Mouse (Mus musculus) liver, embryonic 11.5 days (tissue): ENCODE measurements around the gene Nol10. TPM values are rescaled to one million over a fixed set of nuclear protein-coding genes. Genes with fewer than 3 reads are reported as not detected.
A peak's percentile ranks its signal among the peaks of the same experiment; 100 is the strongest.

Experiments
- ATAC-seq: fragments of 200-750 bp; cut with Nextera tagmentation; replicated peaks from 2 replicates; pipeline ENCODE4 v1.8.0; 2017; ENCODE audit warnings: moderate number of reproducible peaks, mild to moderate bottlenecking, moderate TSS enrichment, moderate library complexity; ENCODE audit not compliant: low FRiP score
- DNase-seq: peaks from one replicate; pipeline ENCODE4 v3.0.0-alpha.2; 2017; ENCODE audit warnings: low spot score
- H3K27ac ChIP-seq: fragments of 300-500 bp; sonication (generic); 2 replicates; pipeline ENCODE4 v1.5.1; 2014; ENCODE audit warnings: mild to moderate bottlenecking, low read depth, low read length, control low read depth
- H3K27me3 ChIP-seq: fragments of 300-500 bp; sonication (generic); replicated peaks from 2 replicates; pipeline ENCODE4 v1.6.1; 2014; ENCODE audit warnings: low read length, mixed read lengths; ENCODE audit not compliant: control insufficient read depth, insufficient read depth
- H3K36me3 ChIP-seq: fragments of 300-500 bp; sonication (generic); 2 replicates; pipeline ENCODE4 v1.6.1; 2014; ENCODE audit warnings: mild to moderate bottlenecking, low read length, moderate library complexity, mixed read lengths; ENCODE audit not compliant: control insufficient read depth, insufficient read depth
- H3K4me1 ChIP-seq: fragments of 300-500 bp; sonication (generic); replicated peaks from 2 replicates; pipeline ENCODE4 v1.6.1; 2014; ENCODE audit warnings: low read length, mixed read lengths; ENCODE audit not compliant: control insufficient read depth, insufficient read depth
- H3K4me2 ChIP-seq: fragments of 300-500 bp; sonication (generic); 2 replicates; pipeline ENCODE4 v1.6.1; 2014; ENCODE audit warnings: mild to moderate bottlenecking, control low read depth, moderate library complexity
- H3K4me3 ChIP-seq: fragments of 300-500 bp; sonication (generic); 2 replicates; pipeline ENCODE4 v1.5.1; 2014; ENCODE audit warnings: low read depth, low read length, control low read depth
- H3K9ac ChIP-seq: fragments of 300-500 bp; sonication (generic); 2 replicates; pipeline ENCODE4 v1.6.1; 2014; ENCODE audit warnings: low read depth, low read length, control low read depth
- H3K9me3 ChIP-seq: fragments of 300-500 bp; sonication (generic); 2 replicates; pipeline ENCODE4 v1.6.1; 2016; ENCODE audit warnings: low read length, inconsistent platforms, mixed read lengths; ENCODE audit not compliant: control insufficient read depth
- WGBS: fragments of 180-500 bp; shearing (Covaris S2); extraction: QIAGEN DNeasy Blood & Tissue Kit; methylation state at CpG from one replicate; pipeline ENCODE4 v1.1.7; 2014; 5-methylcytosine and 5-hydroxymethylcytosine counted together
- polyA plus RNA-seq: library from polyadenylated mRNA; unstranded; fragments of >200 nt; fragmentation: Nextera tagmentation; extraction: Ambion mirVana; gene quantifications from 2 replicates; pipeline ENCODE4 v1.2.1, GENCODE M21; 2014

The Nol10 gene
- polyA plus RNA-seq, 1 experiment from 2014 or later: 37.8 TPM

GRCm38 (mm10) chr12:17357795-17358194 lies 9.5 kb downstream of the Nol10 start:
- no peaks in the 10 kb centered on the region for H3K27me3 ChIP-seq
- H3K4me2 ChIP-seq: no peak overlapping the region
- no peak for DNase-seq
- H3K36me3 ChIP-seq: peaks cover 51% of the 10 kb centered on the region
- WGBS: 90% methylated on average over 5 of the region's 5 CpGs
- ATAC-seq: no peak
- no peak overlapping the region for H3K9ac ChIP-seq
- no peak overlapping the region for H3K27ac ChIP-seq
- H3K9me3 ChIP-seq: no peaks in the 10 kb centered on the region
- no peak overlapping the region for H3K4me3 ChIP-seq
- no peaks in the 10 kb centered on the region for H3K4me1 ChIP-seq

DNA sequence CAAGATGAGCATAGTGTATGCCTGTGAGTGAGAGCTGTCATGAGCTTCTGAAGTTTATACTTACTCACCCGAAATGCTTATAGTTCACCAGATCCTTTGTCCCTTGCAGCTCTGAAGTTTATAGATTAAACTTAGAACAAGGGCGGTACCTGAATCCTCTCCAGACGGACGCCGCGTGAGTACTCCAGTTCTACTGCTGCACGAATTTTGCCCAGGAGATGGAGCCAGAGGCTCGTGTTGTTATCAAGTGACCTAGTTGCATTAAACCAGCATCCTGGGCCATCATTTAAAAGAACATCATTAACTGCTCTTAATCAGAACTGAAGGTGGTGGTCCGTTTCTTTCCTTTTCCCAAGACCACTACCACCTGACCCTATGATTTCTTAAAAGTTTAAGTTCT lies 10.7 kb downstream of the Nol10 start:
- H3K36me3 ChIP-seq: peaks cover 53% of the 10 kb centered on the region
- DNase-seq (no peak), ATAC-seq (no peak)
- H3K9ac ChIP-seq: no peak overlapping the region
- no peaks in the 10 kb centered on the region; the same call in 1 of the 2 replicates for H3K9me3 ChIP-seq
- H3K27ac ChIP-seq: no peak overlapping the region
- H3K27me3 ChIP-seq: no peaks in the 10 kb centered on the region
- H3K4me1 ChIP-seq: no peaks in the 10 kb centered on the region
- 88% methylated on average over 9 of the region's 9 CpGs for WGBS
- H3K4me2 ChIP-seq: no peak overlapping the region
- H3K4me3 ChIP-seq: no peak overlapping the region

- ATAC-seq (no peak), DNase-seq (no peak)
- no peak overlapping the region for H3K4me2 ChIP-seq
- WGBS: 81% methylated on average over 9 of the region's 9 CpGs
- H3K9ac ChIP-seq: no peak overlapping the region
- no peaks in the 10 kb centered on the region for H3K27me3 ChIP-seq
- H3K4me1 ChIP-seq: no peaks in the 10 kb centered on the region
- H3K4me3 ChIP-seq: no peak overlapping the region
- no peaks in the 10 kb centered on the region; the same call in 1 of the 2 replicates for H3K9me3 ChIP-seq
- H3K36me3 ChIP-seq: peaks cover 53% of the 10 kb centered on the region
- H3K27ac ChIP-seq: no peak overlapping the region
Observed at GRCm38 (mm10) chr12:17360104-17360503, 11.8 kb downstream of the Nol10 start.

- Histone ChIP-seq H3K9ac (no peak overlapping the region), H3K4me2 (no peak overlapping the region), H3K27me3 (no peaks in the 10 kb centered on the region), H3K4me1 (no peaks in the 10 kb centered on the region), H3K36me3 (peaks cover 48% of the 10 kb centered on the region), H3K27ac (no peak overlapping the region), H3K4me3 (no peak overlapping the region), H3K9me3 (no peaks in the 10 kb centered on the region; the same call in 1 of the 2 replicates)
- 91% methylated on average over 4 of the region's 4 CpGs for WGBS
- ATAC-seq: no peak
- DNase-seq: no peak
Observed at GRCm38 (mm10) chr12:17360650-17361049, 12.4 kb downstream of the Nol10 start.

DNA sequence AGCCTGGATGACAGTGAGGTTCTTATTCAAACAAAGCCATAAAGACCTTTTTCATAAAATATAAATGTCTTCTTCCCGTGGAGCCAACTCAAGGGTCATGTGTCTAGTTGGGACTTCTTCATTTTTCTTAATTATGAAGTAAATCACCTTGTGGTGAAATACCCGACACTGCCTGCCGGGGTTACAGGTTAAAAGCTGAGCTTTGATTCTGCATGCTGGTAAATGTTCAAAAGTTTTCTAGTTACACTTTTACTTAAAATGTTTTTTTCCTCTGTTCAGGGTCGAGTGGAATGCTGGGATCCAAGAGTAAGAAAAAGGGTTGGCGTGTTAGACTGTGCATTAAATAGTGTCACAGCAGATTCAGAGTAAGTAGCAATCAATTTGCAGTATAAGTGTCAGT lies 14.1 kb downstream of the Nol10 start:
- 86% methylated on average over 5 of the region's 5 CpGs for WGBS
- Histone ChIP-seq H3K9me3 (no peaks in the 10 kb centered on the region; the same call in 1 of the 2 replicates), H3K4me2 (no peak overlapping the region), H3K9ac (no peak overlapping the region), H3K27me3 (no peaks in the 10 kb centered on the region), H3K27ac (no peak overlapping the region), H3K36me3 (peaks cover 45% of the 10 kb centered on the region), H3K4me1 (no peaks in the 10 kb centered on the region), H3K4me3 (no peak overlapping the region)
- no peak for ATAC-seq
- no peak for DNase-seq

DNA sequence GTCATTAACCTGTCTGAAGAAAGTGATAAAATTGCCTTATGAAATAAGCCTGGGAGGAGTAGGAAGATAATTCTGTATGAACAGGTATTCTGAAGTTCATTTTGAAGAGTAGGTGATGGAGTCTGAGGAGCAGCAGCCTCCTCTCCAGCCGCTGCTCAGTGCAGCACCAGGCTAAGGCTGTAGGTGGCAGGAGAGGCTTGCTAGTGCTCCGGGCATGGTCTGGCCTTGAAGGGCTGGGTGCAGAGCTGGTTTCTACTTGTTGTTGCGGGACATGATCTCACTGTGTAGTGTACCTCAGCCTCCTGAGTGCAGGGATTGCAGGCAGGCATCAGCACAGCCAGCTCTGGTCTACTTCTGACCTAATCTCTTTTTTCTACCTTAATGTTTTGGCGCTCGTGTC lies 18.7 kb downstream of the Nol10 start:
- Histone ChIP-seq H3K9me3 (no peaks in the 10 kb centered on the region; the same call in 1 of the 2 replicates), H3K4me2 (no peak overlapping the region), H3K27me3 (no peaks in the 10 kb centered on the region), H3K4me1 (no peaks in the 10 kb centered on the region), H3K4me3 (no peak overlapping the region), H3K36me3 (peaks cover 43% of the 10 kb centered on the region), H3K27ac (no peak overlapping the region), H3K9ac (no peak overlapping the region)
- DNase-seq (peak; percentile 36), ATAC-seq (peak; percentile 73)
- WGBS: 75% methylated on average over 5 of the region's 5 CpGs

DNA sequence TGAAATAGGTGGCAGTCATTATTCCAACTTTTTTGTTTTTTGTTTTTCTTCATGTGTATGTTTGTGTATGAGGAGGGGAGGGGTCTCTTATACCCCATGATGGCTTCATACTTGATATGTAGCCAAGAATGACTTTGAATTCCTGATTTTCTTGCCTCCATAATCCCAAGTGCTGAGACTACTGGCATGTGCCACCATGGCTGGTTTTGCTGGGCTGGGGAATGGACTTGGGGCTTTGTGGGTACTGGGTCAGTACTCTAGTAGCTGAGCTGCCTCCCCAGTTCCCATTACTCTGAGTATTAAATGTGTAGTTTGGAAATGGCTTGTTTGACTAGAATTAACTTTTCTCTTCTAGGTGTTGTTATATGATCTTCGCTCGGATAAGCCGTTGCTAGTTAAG lies 20.9 kb downstream of the Nol10 start:
- ATAC-seq (no peak), DNase-seq (no peak)
- H3K9me3 ChIP-seq: no peaks in the 10 kb centered on the region
- no peak overlapping the region for H3K4me2 ChIP-seq
- no peak overlapping the region for H3K4me3 ChIP-seq
- H3K27ac ChIP-seq: no peak overlapping the region
- H3K9ac ChIP-seq: no peak overlapping the region
- H3K4me1 ChIP-seq: no peaks in the 10 kb centered on the region
- WGBS: 94% methylated on average over 3 of the region's 3 CpGs
- peaks cover 32% of the 10 kb centered on the region; the same call in 1 of the 2 replicates for H3K36me3 ChIP-seq
- H3K27me3 ChIP-seq: no peaks in the 10 kb centered on the region

- H3K36me3 ChIP-seq: peaks cover 31% of the 10 kb centered on the region; the same call in 1 of the 2 replicates
- no peak overlapping the region for H3K27ac ChIP-seq
- H3K9ac ChIP-seq: no peak overlapping the region
- ATAC-seq (no peak), DNase-seq (no peak)
- H3K27me3 ChIP-seq: no peaks in the 10 kb centered on the region
- WGBS: 93% methylated on average over 7 of the region's 7 CpGs
- no peaks in the 10 kb centered on the region for H3K4me1 ChIP-seq
- H3K9me3 ChIP-seq: no peaks in the 10 kb centered on the region
- no peak overlapping the region for H3K4me2 ChIP-seq
- no peak overlapping the region for H3K4me3 ChIP-seq
Observed at GRCm38 (mm10) chr12:17369551-17370325, 21.5 kb downstream of the Nol10 start.

- no peak overlapping the region for H3K9ac ChIP-seq
- WGBS: 84% methylated on average over 8 of the region's 8 CpGs
- peaks cover 34% of the 10 kb centered on the region for H3K36me3 ChIP-seq
- H3K4me3 ChIP-seq: no peak overlapping the region
- ATAC-seq (no peak), DNase-seq (no peak)
- H3K4me1 ChIP-seq: no peaks in the 10 kb centered on the region
- no peaks in the 10 kb centered on the region for H3K9me3 ChIP-seq
- H3K27me3 ChIP-seq: no peaks in the 10 kb centered on the region
- H3K27ac ChIP-seq: no peak overlapping the region
- H3K4me2 ChIP-seq: no peak overlapping the region
Observed at GRCm38 (mm10) chr12:17371589-17372235, 23.5 kb downstream of the Nol10 start.
